Mouse (Mus musculus) liver, postnatal 0 days (tissue): ENCODE measurements around the gene Susd4. TPM values are rescaled to one million over a fixed set of nuclear protein-coding genes. Genes with fewer than 3 reads are reported as not detected.

ENCODE experiments used
- ATAC-seq: fragments of 200-750 bp; cut with Nextera tagmentation; 2 replicates; pipeline ENCODE4 v1.8.0; 2017; ENCODE audit warnings: mild to moderate bottlenecking, moderate library complexity
- DNase-seq: peaks from one replicate; pipeline ENCODE4 v3.0.0-alpha.2; 2016
- H3K27ac ChIP-seq: fragments of 300-500 bp; sonication (generic); 2 replicates; pipeline ENCODE4 v1.5.1; 2014; ENCODE audit warnings: antibody characterized with exemption, moderate library complexity, mild to moderate bottlenecking, low read depth
- H3K27me3 ChIP-seq: fragments of 300-500 bp; sonication (generic); 2 replicates; pipeline ENCODE4 v1.6.1; 2014; ENCODE audit warnings: low read length, control low read depth, mixed read lengths; ENCODE audit not compliant: insufficient read depth
- H3K36me3 ChIP-seq: fragments of 300-500 bp; sonication (generic); replicated peaks from 2 replicates; pipeline ENCODE4 v1.6.1; 2014; ENCODE audit warnings: mild to moderate bottlenecking, control low read depth, low read length, moderate library complexity, mixed read lengths; ENCODE audit not compliant: insufficient read depth
- H3K4me1 ChIP-seq: fragments of 300-500 bp; sonication (generic); 2 replicates; pipeline ENCODE4 v1.6.1; 2014; ENCODE audit warnings: antibody characterized with exemption, mild to moderate bottlenecking, control low read depth; ENCODE audit not compliant: insufficient read depth
- H3K4me2 ChIP-seq: fragments of 300-500 bp; sonication (generic); 2 replicates; pipeline ENCODE4 v1.6.1; 2014; ENCODE audit warnings: low read depth, mild to moderate bottlenecking, low read length, moderate library complexity, mixed read lengths
- H3K4me3 ChIP-seq: fragments of 300-500 bp; sonication (generic); 2 replicates; pipeline ENCODE4 v1.5.1; 2014; ENCODE audit warnings: low read depth, low read length
- H3K9ac ChIP-seq: fragments of 300-500 bp; sonication (generic); replicated peaks from 2 replicates; pipeline ENCODE4 v1.6.1; 2014; ENCODE audit warnings: mild to moderate bottlenecking, moderate library complexity
- H3K9me3 ChIP-seq: fragments of 300-500 bp; sonication (generic); 2 replicates; pipeline ENCODE4 v1.6.1; 2016; ENCODE audit warnings: mild to moderate bottlenecking, control low read depth, low read length, mixed read lengths
- CTCF ChIP-seq: sonication (generic); IDR thresholded peaks from 2 replicates; pipeline ENCODE4 v1.5.1; 2016; ENCODE audit warnings: antibody characterized with exemption, low read depth
- EP300 ChIP-seq: IDR thresholded peaks from 2 replicates; pipeline ENCODE4 v1.6.1; 2016; ENCODE audit warnings: antibody characterized with exemption, low read depth, mild to moderate bottlenecking
- WGBS: fragments of 180-500 bp; shearing (Covaris S2); extraction: QIAGEN DNeasy Blood & Tissue Kit; methylation state at CpG from one replicate; pipeline ENCODE4 v1.1.7; 2014; ENCODE audit not compliant: insufficient replicate concordance; 5-methylcytosine and 5-hydroxymethylcytosine counted together
- polyA plus RNA-seq: library from polyadenylated mRNA; unstranded; fragments of >200 nt; fragmentation: Nextera tagmentation; extraction: Ambion mirVana; gene quantifications from 2 replicates; pipeline ENCODE4 v1.2.1, GENCODE M21; 2015

Susd4 gene
- polyA plus RNA-seq, 1 experiment from 2014 or later = 1.9 TPM

DNA sequence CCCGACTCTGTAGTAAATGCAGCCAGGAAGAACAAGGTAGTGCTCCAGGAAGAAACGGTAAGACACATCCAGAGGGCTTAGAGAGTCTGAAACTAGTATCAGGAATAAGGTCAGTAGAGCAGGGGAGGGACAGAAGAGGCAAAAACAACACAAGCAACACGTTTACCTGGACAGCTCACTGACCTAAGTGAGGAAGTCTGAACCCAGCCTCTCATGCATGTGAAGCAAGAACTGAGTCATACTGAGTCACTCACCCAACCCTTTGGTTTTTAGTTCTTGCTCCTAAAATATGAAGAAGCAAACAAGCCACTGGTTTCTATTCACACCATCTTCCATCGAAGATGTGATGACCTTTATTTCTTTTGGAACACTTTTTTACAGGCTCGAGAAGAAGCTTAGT, 181.0 kb downstream of the Susd4 start:
- no peaks in the 10 kb centered on the region for H3K27me3 ChIP-seq
- TF ChIP-seq CTCF (no peak), EP300 (no peak)
- no peak for ATAC-seq
- no peak for DNase-seq
- H3K4me3 ChIP-seq = no peak overlapping the region
- H3K36me3 ChIP-seq = no peaks in the 10 kb centered on the region
- H3K4me2 ChIP-seq = no peak overlapping the region
- 61% methylated on average over 5 of the region's 5 CpGs for WGBS
- H3K4me1 ChIP-seq = no peaks in the 10 kb centered on the region
- H3K9ac ChIP-seq = no peak overlapping the region
- no peaks in the 10 kb centered on the region for H3K9me3 ChIP-seq
- H3K27ac ChIP-seq = no peak overlapping the region

DNA sequence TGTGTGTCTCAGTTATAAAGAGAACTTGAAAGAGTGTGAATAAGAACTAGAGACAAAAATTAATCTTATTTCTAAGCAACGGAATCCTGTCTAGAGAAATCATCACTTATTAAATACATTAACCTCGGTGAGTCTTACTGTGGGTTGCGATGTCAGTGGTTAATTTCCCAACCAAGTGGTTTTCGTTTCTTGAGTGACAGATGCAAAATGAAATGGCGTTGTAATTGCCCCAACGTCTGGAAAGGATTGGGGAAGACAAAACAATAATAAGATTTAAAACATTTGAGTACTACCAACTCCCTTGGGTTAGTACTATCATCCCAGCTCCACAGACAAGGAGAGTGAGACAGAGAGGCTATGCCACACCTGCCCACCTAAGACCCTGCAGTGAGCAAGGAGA, 181.9 kb downstream of the Susd4 start:
- H3K27me3 ChIP-seq = no peaks in the 10 kb centered on the region
- H3K27ac ChIP-seq = no peak overlapping the region
- H3K4me2 ChIP-seq = no peak overlapping the region
- TF ChIP-seq EP300 (no peak), CTCF (no peak)
- no peak overlapping the region for H3K9ac ChIP-seq
- no peak overlapping the region for H3K4me3 ChIP-seq
- no peak for ATAC-seq
- no peak for DNase-seq
- WGBS = 61% methylated on average over 6 of the region's 6 CpGs
- no peaks in the 10 kb centered on the region for H3K4me1 ChIP-seq
- H3K36me3 ChIP-seq = no peaks in the 10 kb centered on the region
- no peaks in the 10 kb centered on the region for H3K9me3 ChIP-seq

Other genes with a start within 250 kb of the Susd4 start
- 20.6 and 23.6 TPM in 2 replicates for gene Capn2, start 246.3 kb upstream of the Susd4 start, polyA plus RNA-seq
- 0.06 TPM in 1 of 2 replicates, not detected in the other for gene Capn8, start 198.9 kb upstream of the Susd4 start, polyA plus RNA-seq
- not detected in 2 replicates for gene Ccdc185, start 14.7 kb upstream of the Susd4 start, polyA plus RNA-seq
- gene Tlr5, start 190.9 kb downstream of the Susd4 start, polyA plus RNA-seq = 1.2 TPM in 2 replicates